Mouse (Mus musculus): ENCODE measurements around the gene Fchsd2.

DNA sequence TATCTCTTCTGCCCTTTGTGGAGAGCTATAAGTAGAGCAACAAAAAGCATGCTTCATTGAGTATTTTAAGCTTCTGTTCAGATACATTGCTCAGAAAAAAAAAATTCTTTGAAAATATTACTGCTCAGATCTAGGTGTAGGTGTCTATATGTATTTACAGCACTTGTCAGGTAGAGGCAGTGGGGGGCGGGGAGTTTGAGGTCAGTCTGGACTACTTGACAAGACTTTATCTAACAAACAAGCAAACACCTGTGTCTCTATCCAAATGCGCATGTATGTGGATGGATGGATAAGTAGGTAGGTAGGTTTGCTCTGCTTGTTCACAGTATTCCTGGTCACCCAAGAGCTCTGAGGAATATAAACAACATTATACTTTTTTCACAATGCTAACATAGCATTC is 40.9 kb downstream of the Fchsd2 start:
- TF ChIP-seq CTCF (IDR thresholded peaks at IDR 0.05; ENCODE audit: extremely low read depth, insufficient read depth, low read length), result no peak
- no peak for TF ChIP-seq POLR2A (IDR thresholded peaks at IDR 0.05; ENCODE audit: extremely low read depth, insufficient read depth, low read length)
